Mouse (Mus musculus): ENCODE results near the gene Vmac. TPM values are rescaled to one million over a fixed set of nuclear protein-coding genes. Genes with fewer than 3 reads are reported as not detected.

Vmac gene
- total and polyA plus RNA-seq, 3 experiments: 2.6 to 8.0 TPM; not detected in 1

GRCm38 (mm10) chr17:56764474-56765354 lies 46.9 kb upstream of the Vmac start, which contains the start of gene Dus3l:
Dus3l (plus strand) TSS chr17:56764757.
- H3K27me3 ChIP-seq (ENCODE audit: control insufficient read depth in 1 of 2, insufficient read depth in 2 of 2, low read length in 2 of 2): no peaks in the 10 kb centered on the region
- H3K4me3 ChIP-seq (ENCODE audit: control insufficient read depth in 1 of 2, insufficient read depth in 1 of 2, low read depth in 2 of 2, low read length in 2 of 2): peak within 1 kb of the TSS; percentile 76 to 84
- H3K9me3 ChIP-seq (replicated peaks; ENCODE audit: insufficient read depth, low read length): no peaks in the 10 kb centered on the region
- peaks cover 0 to 28% of the 10 kb centered on the region in 2 experiments; a peak in 3 of 4 replicates for H3K4me1 ChIP-seq (ENCODE audit: control insufficient read depth in 1 of 2, insufficient read depth in 2 of 2, low read length in 2 of 2)
- H3K27ac ChIP-seq (ENCODE audit: control insufficient read depth, low read depth, low read length): peak within 1 kb of the TSS; percentile 90
- H3K36me3 ChIP-seq (ENCODE audit: control insufficient read depth in 1 of 2, insufficient read depth in 2 of 2, low read length in 2 of 2): peaks cover 0 to 9% of the 10 kb centered on the region in 2 experiments; a peak in 2 of 4 replicates
- DNase-seq (ENCODE audit: low read depth, low spot score): peak; percentile 94
- peak within 1 kb of the TSS; percentile 95 for H3K9ac ChIP-seq (ENCODE audit: control insufficient read depth, low read depth, low read length, poor library complexity, severe bottlenecking)
- H3K79me2 ChIP-seq (ENCODE audit: control insufficient read depth, insufficient read depth, low read length, poor library complexity): peaks cover 14% of the 10 kb centered on the region
- peak; percentile 87 for TF ChIP-seq NRF1 (IDR thresholded peaks at IDR 0.05; ENCODE audit: insufficient read depth, low read depth, low read length, poor library complexity, severe bottlenecking)
- no peak for TF ChIP-seq JUND (IDR thresholded peaks at IDR 0.05; ENCODE audit: low read depth, low read length)
- TF ChIP-seq NELFE (IDR thresholded peaks at IDR 0.05; ENCODE audit: low read depth, low read length): peak; percentile 55
- no peak for TF ChIP-seq RAD21 (IDR thresholded peaks at IDR 0.05; ENCODE audit: low read depth, low read length)
- no peak for TF ChIP-seq ZKSCAN1 (IDR thresholded peaks at IDR 0.05; ENCODE audit: low read depth, low read length)
- no peak for TF ChIP-seq TAL1 (IDR thresholded peaks at IDR 0.05; ENCODE audit: low read length)
- no peak for TF ChIP-seq GATA1 (IDR thresholded peaks at IDR 0.05; ENCODE audit: low read depth, low read length)
- no peak; the same call in none of the 2 replicates for TF ChIP-seq ZMIZ1 (IDR thresholded peaks at IDR 0.05; ENCODE audit: low read depth, low read length)
- TF ChIP-seq TBP (IDR thresholded peaks at IDR 0.05; ENCODE audit: low read depth, low read length): 0 out of 2 replicates have a peak, but pooled peaks have one; percentile 49
- no peak for TF ChIP-seq E2F4 (IDR thresholded peaks at IDR 0.05; ENCODE audit: borderline replicate concordance, low read depth, low read length)
- peak; percentile 38; the same call in 1 of the 2 replicates for TF ChIP-seq USF1 (IDR thresholded peaks at IDR 0.05; ENCODE audit: low read depth, low read length)
- TF ChIP-seq ZNF384 (IDR thresholded peaks at IDR 0.05; ENCODE audit: low read depth, low read length): peak; percentile 91
- TF ChIP-seq MAZ (IDR thresholded peaks at IDR 0.05; ENCODE audit: low read depth, low read length): peak; percentile 88; the same call in 1 of the 2 replicates
- TF ChIP-seq MYC (IDR thresholded peaks at IDR 0.05; ENCODE audit: low read depth, low read length): peak; percentile 94
- peak in 1 of 2 experiments; percentile 2; a peak in 1 of 4 replicates for TF ChIP-seq EP300 (IDR thresholded peaks at IDR 0.05; ENCODE audit: low read depth in 1 of 2, low read length in 2 of 2)
- no peak for TF ChIP-seq CHD1 (IDR thresholded peaks at IDR 0.05; ENCODE audit: low read depth, low read length)
- 0 out of 2 replicates have a peak, but pooled peaks have one; percentile 9 for TF ChIP-seq ETS1 (IDR thresholded peaks at IDR 0.05; ENCODE audit: low read depth, low read length)
- TF ChIP-seq MXI1 (IDR thresholded peaks at IDR 0.05; ENCODE audit: low read depth, low read length): peak; percentile 79
- no peak for TF ChIP-seq POLR2AphosphoS5 (IDR thresholded peaks at IDR 0.05; ENCODE audit: borderline replicate concordance, low read depth, low read length)
- no peak for TF ChIP-seq UBTF (IDR thresholded peaks at IDR 0.05; ENCODE audit: borderline replicate concordance, insufficient read depth, low read depth, low read length)
- peak; percentile 34; the same call in 1 of the 2 replicates for TF ChIP-seq CHD2 (IDR thresholded peaks at IDR 0.05; ENCODE audit: low read length)
- TF ChIP-seq MEF2A (IDR thresholded peaks at IDR 0.05; ENCODE audit: extremely low read depth, insufficient replicate concordance, low read depth, low read length, poor library complexity, severe bottlenecking): no peak
- no peak for TF ChIP-seq GABPA (IDR thresholded peaks at IDR 0.05; ENCODE audit: low read depth, low read length)
- TF ChIP-seq MYB (IDR thresholded peaks at IDR 0.05; ENCODE audit: low read depth, low read length): no peak
- no peak; the same call in 1 of the 2 replicates for TF ChIP-seq POLR2AphosphoS2 (IDR thresholded peaks at IDR 0.05; ENCODE audit: low read length)
- 0 out of 2 replicates have a peak, but pooled peaks have one; percentile 11 for TF ChIP-seq TCF12 (IDR thresholded peaks at IDR 0.05; ENCODE audit: low read depth, low read length)
- no peak for TF ChIP-seq ZC3H11A (IDR thresholded peaks at IDR 0.05; ENCODE audit: low read depth, low read length)
- TF ChIP-seq ELF1 (IDR thresholded peaks at IDR 0.05; ENCODE audit: low read depth, low read length): peak; percentile 84
- no peak for TF ChIP-seq BHLHE40 (IDR thresholded peaks at IDR 0.05; ENCODE audit: borderline replicate concordance, low read depth, low read length)
- TF ChIP-seq MAX (IDR thresholded peaks at IDR 0.05; ENCODE audit: low read length): peak; percentile 87
- no peak for TF ChIP-seq USF2 (IDR thresholded peaks at IDR 0.05; ENCODE audit: borderline replicate concordance in 1 of 2, insufficient read depth in 1 of 2, low read depth in 1 of 2, low read length in 2 of 2)
- TF ChIP-seq SMC3 (IDR thresholded peaks at IDR 0.05; ENCODE audit: low read depth, low read length): no peak
- TF ChIP-seq RCOR1 (IDR thresholded peaks at IDR 0.05; ENCODE audit: low read depth, low read length): 0 out of 2 replicates have a peak, but pooled peaks have one; percentile 0
- TF ChIP-seq CTCF (IDR thresholded peaks at IDR 0.05 in 2 of 3, conservative IDR thresholded peaks at IDR 0.05 in 1 of 3; ENCODE audit: control insufficient read depth in 1 of 3, insufficient read depth in 1 of 3, low read depth in 2 of 3, low read length in 3 of 3, poor library complexity in 1 of 3, severe bottlenecking in 1 of 3): no peak
